Mouse (Mus musculus): ENCODE measurements at regions not wholly inside any gene's neighbourhood (a gene's known extent, or its start where the extent isn't known, plus 50 kb on each side); places are given as distances from the start of the nearest gene placed in this dataset.

DNA sequence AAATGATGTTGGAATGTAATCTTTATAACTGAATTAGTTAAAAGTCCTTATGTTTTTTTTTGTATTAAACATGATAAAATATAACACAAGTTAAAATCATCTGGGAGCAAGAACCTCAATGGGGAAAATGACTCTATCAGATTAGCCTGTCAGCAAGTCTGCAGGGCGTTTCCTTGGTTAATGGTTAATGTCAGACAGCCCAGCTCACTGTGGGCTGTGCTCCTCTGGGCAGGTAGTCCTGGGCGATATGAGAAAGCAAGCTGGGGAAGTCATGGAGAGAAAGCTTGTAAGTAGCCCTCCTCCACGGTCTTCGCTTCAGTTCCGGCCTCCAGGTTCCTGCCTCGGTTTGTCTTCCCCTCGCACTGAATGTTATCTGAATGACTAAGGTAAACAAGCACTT lies 379.0 kb upstream of the Prickle1 start:
- DNase-seq (ENCODE audit: low spot score in 2 of 2), result no peak

DNA sequence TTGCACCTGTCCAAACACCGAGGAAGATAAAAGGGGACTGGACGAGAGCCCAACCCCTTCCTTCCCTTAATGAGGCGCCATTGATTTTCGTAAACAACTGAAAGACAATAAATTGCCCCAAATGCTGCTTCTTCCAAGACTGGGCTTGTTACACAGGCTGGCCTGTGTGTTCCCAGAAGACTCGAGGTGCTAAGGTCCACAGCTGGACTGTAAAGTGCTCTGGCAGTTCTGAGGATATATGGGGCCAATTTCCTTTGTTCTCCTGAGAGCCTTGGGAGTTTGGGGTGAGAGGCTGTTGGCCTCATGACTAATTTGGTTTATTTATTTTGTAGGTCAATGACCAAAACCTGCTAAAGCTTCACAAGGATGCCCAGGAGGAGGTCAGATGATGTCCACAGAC lies 377.3 kb upstream of the Prickle1 start:
- no peak for DNase-seq (ENCODE audit: low spot score in 2 of 2)

DNA sequence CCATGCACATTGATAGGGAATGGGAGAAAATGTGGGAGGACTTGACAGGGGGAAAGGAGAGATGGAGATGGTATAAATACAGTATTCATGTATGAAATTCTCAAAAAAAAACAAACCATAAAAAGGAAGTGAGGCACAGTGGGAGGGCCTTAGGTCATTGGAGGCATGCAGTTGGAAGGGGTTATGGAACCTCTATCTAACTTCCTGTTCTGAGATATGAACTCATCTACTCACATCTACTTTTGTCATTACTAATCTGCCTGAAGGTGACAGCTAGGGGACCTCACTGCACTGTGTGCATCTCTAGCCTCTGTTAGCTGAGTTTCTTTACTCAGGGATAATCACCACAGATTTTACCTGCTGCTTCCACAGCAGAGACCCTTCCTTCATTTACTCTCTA lies 366.3 kb upstream of the Prickle1 start:
- no peak for DNase-seq (ENCODE audit: low spot score in 2 of 2)

DNA sequence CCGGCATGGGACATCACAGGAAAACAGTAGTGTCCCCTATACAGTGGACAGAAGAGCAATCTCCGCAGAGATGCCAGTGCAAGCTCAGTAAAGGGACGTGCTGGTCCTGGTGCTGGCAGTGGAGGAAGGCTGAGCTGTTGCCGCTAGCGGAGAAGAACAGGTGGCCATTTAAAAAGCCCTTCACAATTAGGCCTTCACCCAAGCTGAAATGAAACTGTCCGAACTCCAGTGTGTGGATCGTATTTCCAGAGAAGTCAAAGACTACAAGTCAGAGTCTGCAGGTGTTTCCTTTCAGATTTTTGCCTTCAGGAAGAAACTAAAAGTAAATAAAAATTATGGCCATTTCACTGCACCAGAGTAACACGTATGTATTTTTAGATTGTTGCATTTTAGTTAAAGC lies 364.2 kb upstream of the Prickle1 start:
- DNase-seq (ENCODE audit: low spot score in 2 of 2), result no peak

DNA sequence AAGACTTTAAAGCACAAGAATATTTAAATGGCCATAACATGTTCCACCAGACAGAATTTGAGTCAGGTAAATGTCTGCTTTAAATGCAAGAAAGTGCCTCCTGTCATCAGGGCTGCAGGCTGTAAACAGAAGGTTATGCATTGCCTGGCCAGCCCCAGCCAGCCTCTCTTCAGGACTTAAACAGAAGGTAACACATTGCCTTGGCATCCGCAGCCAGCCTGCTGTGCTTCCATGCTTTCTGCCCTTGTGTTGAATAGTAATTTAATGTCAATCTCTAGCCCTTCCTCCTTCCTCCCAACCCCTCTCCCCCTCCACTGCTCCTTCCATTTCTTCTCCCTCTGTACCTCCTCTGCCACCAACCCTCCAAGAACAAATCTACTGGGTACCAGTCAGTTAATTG lies 362.4 kb upstream of the Prickle1 start:
- no peak for DNase-seq (ENCODE audit: low spot score in 2 of 2)

DNA sequence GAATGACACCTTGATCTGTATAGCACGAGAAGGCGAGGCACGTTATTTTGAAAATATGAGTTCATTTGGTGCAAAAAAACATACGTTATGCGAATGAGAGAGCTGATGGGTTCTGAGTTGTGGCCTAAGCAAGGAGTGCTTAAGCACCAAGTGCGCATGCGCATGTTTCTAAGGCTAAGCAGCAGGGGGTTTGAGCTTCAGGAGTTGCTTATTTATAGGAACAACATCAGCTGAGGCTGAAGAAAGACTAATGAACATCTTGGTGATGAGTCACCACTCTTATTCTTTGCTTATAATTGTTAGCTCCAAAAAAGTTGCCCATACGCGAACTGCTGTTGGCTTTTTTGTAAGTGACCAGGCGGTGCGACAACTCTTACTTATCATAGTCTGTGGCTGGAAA lies 361.1 kb upstream of the Prickle1 start:
- DNase-seq (ENCODE audit: low spot score in 2 of 2), result no peak

DNA sequence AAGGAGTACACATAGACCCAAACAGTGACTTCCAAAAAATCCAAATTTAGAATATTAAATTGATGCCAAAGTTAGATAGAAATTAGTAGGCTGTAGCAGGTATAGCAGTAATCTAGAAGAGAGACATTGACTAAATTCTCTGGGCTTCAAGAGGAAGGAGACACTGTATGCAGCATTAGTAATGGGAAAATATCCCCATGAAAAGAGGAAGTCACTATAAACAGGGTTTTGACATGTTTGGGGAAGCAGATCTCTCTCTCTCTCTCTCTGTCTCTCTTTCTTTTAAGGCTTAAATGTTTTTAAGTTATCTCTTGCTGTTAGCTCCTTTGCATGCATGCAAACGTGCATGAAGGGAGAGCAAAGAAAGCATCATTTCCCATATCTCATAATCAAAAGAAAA lies 357.9 kb upstream of the Prickle1 start:
- DNase-seq (ENCODE audit: low spot score in 2 of 2), result no peak

DNA sequence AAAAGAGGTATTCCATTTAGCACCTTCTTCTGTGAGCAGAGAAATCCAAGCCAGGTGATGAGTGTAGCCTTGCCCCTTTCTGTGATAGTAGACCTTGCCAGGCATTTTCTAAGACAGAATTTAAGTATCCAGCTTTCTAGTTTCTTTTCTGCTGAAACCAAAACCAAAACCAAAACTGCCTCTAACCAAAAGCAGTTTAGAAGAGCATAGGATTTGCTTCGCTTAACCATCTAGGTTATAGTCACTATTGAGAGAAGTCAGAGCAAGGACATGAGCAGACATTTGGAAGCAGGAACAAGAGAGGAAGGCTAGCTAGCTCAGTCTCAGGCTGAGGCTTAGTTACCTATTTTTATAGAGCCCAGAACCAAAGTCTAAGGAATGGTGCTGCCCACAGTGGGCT lies 354.8 kb upstream of the Prickle1 start:
- DNase-seq (ENCODE audit: low spot score in 2 of 2), result no peak

DNA sequence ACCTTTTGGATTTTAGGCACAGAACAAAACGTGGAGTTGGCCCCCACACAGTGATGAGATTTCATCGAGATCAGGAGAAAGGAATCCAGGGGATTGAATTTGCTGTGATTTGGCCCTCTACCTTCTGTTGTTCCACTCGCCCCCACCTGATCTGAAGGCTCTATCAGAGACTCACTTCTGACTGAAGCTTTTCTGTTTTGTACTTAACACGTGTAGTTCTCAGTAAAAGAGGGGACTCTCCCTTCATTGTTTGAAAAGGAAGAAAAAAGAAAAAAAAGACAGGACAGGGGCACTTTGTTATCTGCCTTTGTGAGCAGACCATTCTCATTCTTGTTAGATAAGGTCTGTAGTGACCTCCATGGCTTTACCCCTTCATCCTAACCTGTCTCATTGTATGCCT lies 353.2 kb upstream of the Prickle1 start:
- no peak for DNase-seq (ENCODE audit: low spot score in 2 of 2)

DNA sequence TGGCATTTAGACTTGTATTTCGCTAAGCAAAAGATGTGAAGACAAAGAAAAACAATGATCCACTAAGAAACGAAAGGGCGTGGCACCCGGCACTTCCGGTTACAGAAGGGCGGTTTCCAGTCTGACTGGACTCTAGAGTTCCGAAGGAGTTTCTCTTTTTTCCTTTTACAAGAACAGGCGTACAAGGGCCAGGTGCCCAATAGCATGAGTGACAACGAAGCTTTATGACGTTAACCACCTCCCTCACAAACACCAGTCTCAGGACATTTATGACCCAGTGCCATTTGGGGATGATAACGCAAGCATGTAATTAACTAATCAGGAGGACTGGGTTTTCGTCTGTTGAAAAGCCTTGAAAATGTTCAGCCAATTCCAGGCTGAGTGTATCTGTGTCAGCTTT lies 347.9 kb upstream of the Prickle1 start:
- no peak for DNase-seq (ENCODE audit: low spot score in 2 of 2)

DNA sequence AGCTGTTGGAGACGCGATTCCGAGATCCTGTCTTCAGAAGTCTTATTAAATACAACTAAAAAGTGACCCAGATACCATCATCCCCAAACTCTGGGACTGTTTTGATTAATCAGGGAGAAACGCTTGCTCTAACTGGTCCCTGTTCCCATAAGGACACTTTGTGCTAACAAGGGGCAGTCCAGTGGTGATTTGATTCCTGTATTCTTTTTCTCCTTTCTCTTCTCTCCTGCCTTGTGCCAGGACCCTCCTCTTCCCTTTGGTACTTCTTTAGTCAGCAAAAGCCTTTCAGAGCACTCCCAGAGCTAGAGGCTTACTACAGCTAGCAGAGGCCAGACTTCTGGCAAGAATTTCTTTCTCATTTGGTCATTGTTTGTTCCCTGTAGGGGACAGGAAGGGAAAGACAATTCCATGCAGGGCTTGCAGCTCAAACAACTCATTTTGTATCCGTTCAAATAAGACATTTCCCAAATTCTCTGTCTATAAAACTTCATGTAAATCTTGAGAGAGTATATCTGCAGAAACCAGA lies 337.3 kb upstream of the Prickle1 start:
- no peak for DNase-seq (ENCODE audit: low spot score in 2 of 2)

DNA sequence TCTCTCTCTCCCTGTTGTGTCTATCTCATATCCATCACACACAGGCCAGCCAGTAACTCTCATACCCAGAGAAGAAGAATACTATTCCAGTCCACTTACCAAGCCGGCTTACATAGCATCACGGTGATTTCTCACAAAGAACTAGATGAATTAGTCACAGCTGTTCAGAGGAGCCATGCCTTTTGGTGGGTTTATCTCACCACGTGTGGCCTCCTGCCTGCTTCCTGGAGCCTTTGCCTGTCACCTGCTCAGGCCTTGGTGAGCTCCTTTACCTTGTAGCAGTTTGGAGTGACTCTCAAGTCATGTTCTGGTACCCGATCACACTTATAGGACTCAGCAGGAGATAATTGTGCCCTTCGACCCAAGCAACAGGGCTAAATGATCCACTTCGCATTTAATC lies 331.2 kb upstream of the Prickle1 start:
- DNase-seq (ENCODE audit: low spot score in 2 of 2), result no peak

DNA sequence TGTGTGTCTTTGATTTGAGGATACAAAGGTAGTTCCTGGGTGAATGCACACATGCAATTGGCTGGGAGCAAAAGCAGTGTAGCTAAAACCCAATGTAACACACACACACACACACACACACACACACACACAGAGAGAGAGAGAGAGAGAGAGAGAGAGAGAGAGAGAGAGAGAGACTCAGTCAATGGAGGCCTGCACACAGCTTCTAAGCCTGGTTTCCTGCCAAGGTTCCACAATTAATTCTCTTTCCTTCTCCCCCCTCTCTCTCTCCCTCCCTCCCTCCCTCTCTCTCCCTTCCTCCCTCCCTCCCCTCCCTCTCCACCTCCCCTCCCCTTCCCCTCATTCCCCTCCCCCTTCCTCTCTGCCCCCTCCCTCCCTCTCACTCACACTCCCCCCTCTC lies 330.6 kb upstream of the Prickle1 start:
- DNase-seq (ENCODE audit: low spot score in 2 of 2), result no peak

DNA sequence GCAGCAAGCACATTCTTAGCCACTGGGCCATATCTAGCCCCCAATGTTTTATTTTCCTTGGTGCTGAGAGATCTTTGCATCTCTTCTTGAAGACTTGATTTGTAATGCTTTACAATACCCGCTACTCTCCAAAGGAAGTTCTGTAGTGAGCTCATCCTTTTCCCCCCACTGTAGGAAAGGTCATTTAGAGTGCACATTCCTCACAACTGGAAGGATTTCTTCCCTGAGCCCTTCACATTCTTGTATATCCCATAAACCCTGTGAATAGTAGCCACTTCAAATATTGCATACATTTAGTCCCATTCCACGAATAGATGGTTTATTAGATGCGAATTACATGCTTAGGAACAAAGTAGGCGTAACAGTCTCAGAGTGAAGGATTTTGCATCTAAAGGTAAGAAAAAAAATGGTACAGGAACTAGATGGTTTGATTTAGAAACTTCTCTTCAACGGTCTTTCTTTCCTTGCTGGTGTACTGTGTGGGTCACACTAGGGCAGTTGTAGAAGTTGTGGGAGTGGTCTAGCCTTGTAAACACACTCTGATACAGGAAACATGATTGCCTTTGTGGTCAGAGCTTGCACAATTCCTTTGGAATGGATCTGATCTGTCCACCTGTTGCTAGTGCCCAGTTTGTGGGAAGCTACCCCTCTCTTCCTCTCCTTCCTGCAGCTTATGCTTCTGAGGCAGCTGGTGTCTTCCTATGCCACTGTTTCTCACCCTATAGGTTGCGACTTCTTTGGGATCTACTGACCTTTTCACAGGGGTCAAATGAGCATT lies 326.0 kb upstream of the Prickle1 start:
- DNase-seq (ENCODE audit: low spot score in 2 of 2), result no peak

DNA sequence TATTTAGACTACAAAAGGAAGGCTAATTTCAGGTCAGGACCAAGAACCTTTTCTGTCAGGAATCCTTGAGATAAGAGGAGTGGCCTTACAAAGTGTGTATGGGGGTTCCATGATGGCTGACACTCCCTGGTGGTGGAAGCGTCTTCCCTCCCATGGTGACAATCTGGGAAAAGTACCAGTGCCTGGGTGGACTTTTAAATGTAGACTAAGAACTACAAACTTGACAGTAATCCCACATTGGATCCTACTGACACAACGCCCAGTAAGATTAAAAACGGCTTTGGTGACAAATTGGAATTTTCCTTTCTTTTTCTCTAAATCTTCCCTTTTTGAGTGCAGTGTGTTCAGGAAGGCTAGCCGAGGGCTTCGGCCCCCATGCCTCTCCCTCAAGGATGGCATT lies 325.3 kb upstream of the Prickle1 start:
- DNase-seq (ENCODE audit: low spot score in 2 of 2), result no peak

DNA sequence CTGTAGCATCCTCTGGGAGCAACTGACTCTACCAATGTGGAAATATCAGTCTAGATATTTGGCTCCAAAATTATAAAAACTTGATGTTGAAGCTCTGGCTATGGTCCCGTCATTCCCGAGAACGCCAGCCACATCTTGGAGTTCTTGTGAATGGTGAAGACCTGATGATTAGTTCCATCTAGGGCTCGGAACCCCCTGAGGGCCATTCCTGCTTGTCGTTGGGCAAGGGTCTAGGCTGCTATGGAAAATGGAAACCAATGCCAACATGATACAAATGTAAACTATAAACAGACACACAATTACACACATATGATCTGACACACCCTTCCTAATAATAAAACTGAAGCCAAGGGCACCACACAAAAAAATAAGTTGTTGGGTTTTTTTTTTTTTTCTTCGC lies 323.9 kb upstream of the Prickle1 start:
- no peak for DNase-seq (ENCODE audit: low spot score in 2 of 2)

DNA sequence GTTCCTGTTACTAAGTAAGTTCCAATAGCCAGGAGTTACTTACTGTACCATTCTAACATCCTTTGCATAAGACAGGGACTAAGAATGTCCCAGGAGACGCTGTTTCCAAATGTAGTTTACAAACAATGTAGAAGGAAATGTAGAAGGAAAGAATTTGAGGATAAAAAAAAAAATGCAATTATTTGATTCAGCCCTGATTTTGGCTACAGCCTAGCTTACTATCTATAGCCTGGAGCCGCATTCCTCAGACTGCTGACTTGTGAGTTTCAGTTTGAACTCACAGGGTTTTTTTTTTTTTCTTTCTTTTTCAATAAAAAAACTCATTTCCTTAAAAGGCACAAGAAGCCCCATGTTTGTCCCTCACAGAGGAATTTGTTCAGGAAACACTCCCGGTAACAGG lies 321.2 kb upstream of the Prickle1 start:
- DNase-seq (ENCODE audit: low spot score in 2 of 2), result no peak

DNA sequence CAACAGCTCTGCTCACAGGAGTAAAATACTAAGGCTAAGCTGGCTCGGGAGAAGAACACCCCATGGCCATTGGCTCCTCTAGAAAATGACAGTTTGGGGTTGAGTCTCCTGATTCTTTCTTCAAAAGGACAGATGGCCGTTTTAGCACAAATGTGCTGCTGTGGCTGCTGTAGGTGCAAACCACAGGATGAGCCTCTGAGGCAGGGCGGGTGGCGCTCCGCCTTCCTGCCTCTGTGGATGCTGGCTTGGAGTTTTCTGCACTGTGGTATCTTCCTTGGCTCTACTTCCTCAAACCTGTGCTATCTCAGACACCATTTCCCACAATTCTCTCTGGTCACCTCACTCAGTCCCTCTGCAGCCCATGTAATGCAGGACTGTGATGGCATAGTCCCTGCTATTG lies 317.8 kb upstream of the Prickle1 start:
- DNase-seq (ENCODE audit: low spot score in 2 of 2), result no peak

DNA sequence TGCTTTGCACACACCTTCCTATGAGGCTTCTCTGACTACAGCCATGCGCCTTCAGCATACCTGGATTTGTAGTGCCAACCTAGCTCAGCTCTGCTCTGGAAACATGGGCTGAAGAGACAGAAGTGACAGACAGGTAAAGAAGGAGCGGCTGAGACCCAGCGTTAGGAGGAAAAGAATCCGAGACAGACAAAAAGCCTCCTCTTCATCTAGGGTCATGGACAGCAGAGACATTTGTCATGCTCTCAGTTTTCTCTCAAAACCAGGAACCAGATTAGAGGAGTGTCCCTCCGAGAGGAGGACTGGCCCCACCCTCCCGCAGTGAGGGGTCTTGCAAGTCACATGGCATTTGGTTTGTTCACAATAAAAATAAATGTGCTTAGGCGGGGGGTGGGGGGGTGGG lies 317.4 kb upstream of the Prickle1 start:
- DNase-seq (ENCODE audit: low spot score in 2 of 2), result no peak

DNA sequence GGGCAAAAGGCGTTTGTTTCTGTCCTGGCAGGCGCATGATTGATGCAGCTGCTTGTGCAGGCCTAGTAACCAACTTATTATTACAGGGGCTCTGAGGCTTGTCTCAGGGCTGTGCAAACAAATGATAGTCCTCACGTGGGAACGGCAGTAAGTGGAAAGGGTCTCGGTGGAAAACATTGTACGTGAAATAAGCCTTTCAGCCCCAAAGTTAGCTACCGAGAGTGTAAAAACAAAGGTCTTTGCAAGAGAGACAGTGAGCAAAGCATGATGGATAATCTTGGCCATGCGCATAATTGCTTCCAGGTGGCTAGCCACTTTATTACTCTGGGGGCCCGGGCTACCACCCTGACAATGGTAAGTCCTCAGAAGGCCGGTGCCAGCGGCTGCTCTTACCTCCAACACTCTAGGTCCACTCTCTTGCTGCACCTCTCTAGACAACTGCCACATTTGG lies 315.3 kb upstream of the Prickle1 start:
- DNase-seq (ENCODE audit: low spot score in 2 of 2), result no peak

DNA sequence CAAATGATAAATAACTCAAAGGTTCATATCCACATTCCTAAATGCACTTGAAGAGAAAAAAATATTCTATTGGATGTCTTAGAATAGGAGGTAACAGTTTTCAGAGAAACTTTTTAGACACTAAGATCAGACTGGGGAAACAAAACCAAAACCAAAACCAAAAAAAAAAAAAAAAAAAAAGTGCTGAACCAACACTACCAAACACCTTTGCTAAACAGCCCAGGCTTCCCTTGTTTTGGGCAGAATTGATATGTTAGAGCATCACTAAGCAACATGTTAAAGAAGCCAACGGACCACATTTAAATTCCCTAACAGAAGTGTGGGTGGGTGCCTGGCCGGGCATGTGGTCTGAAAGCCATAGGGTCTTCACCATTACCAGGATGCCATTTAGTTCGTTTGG lies 314.5 kb upstream of the Prickle1 start:
- DNase-seq (ENCODE audit: low spot score in 2 of 2), result no peak

DNA sequence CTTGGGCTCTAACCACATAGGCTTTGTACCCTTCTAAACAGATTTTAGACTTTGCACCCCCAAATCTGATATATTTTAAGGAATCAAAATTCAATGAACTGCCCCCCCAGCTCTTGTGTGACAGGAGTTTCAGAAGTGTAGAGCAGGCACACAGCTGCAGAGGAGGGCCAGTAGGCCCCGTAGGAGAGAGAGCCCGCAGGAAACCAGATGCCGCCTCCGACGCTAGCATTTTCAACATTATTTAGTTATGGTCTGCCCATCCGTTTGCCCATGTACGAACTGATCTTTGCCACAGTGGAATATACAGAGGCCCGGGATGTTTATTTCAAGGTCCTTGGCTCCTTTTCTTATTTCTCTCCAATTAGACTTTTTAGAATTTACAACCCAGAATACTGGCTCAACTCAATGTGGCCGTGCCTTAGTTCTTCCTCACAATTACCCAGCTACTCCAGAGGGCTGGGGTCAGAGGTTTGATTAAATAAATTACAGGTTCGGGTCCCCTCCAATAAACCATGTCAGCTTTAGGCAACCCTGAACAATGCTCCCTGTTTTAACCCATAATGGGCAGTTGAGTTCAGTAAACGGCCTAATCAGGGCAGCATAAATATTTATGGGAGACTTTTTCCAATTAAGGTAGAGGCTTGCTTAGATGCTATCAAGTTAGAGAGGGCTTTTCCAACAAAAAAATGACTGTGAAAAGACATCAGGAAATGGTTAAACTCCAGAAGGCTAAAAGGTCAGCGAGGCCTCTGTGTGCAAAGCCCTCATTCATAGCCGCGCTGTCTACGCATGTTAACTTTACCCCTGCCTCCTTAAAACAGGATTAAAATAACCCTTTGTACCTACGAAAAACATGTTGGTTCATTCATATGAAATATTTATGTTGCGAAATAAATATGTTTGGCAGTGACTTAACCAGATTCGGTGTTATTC lies 308.2 kb upstream of the Prickle1 start:
- DNase-seq (ENCODE audit: low spot score in 2 of 2), result no peak

Data from adrenal gland, postnatal 4 days (tissue).